Mouse (Mus musculus) liver, postnatal 0 days (tissue): ENCODE measurements around the gene Ptges.

Experiments used
- CTCF ChIP-seq: sonication (generic); IDR thresholded peaks from 2 replicates; pipeline ENCODE4 v1.5.1; 2016; ENCODE audit warnings: antibody characterized with exemption, low read depth
- EP300 ChIP-seq: IDR thresholded peaks from 2 replicates; pipeline ENCODE4 v1.6.1; 2016; ENCODE audit warnings: antibody characterized with exemption, low read depth, mild to moderate bottlenecking

DNA sequence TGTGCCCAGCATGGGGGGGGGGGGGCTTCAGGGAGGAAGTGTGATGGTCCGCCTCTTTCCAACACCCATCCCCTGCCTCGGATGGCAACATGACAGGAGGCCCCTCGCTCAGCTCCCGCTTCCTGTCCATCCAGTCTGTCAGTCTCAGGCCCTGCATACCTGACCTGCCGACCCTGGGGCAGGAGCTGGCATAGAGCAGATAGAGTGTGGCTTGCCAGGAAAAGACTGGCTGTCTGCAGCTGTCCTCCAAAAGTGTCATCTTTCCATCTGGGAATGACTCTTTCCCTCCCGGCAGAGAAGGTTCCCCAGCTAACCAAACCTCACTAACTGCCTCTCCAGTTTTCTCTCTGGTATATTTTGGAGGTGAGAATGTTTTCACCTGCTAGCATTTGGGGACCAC lies 79.1 kb downstream of the Ptges start:
- no peak for TF ChIP-seq CTCF
- no peak for TF ChIP-seq EP300
